Mouse (Mus musculus): ENCODE results near the gene Usp13.

DNA sequence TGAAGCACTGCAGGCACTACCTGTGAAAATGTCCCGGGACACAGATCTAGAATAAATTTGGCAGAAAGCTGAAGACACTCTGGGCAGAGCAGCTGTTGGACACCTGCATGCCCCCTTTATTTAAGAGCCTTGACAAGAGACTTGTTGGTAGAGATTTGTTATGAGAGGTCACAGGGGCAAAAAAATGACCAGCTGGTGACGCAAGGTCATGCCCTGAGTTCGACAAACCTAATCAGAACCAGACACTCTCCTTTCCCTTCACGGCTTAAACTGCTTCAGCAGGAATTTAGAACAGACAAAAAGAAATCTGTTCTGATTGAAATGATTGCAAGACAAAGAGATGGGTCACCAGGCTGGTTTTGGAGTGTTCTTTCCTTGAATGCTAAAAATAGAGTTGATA lies 162.6 kb downstream of the Usp13 start:
- no peak for TF ChIP-seq CTCF (IDR thresholded peaks at IDR 0.05; ENCODE audit: control insufficient read depth, insufficient read depth, low read length)
- no peak for TF ChIP-seq POLR2A (IDR thresholded peaks at IDR 0.05; ENCODE audit: borderline replicate concordance, control insufficient read depth, low read depth, low read length)
